ENCODE assay signal across 9 mouse cellular contexts in the genomic region with DNA sequence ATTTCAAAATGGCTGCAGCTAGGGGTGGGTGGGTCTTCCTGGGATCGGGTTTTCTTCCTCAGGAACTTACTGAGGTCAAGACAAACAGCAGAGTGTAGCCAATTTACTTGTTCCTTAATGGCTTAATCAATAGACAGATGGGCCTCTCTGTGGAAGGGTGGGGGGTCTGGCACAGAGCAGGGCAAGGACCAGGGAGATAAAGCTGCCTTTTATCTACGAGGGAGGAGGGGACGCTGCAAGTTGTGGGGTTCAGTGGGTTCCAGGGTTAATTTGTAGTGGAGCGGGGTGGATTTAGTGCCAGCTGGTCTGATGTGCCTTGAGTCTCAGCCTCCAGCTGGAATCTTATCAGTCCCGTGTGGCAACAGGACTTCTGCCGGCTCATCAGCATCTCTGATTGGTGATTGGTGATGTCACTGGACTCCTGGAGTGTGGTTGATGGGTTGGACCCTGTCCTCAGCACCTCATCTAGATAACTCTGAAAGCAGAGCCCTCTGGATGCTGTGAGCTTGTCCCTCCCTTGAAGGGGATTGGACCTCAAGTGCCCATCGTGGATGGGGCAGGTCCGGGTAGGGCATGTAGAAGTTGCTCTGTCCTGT.
DNase-seq lines count a peak whose midpoint lies in the region; ATAC-seq lines count a peak whose summit lies in the region.
"Had no signal": no experiment of that assay in that cellular context is flagged by ENCODE, and none has a peak within 500 bp of the region (broad histone marks: within the 10 kb centered on the region; RNA-seq: fewer than 3 reads in every experiment).

No protein-coding gene starts in this region.

- no peaks in the 10 kb centered on the region for H3K9me3 ChIP-seq in hindbrain, embryonic 13.5 days
- no peaks in the 10 kb centered on the region for H3K9me3 ChIP-seq in stomach, embryonic 16.5 days (replicated peaks; ENCODE audit: control insufficient read depth, low read length)
- H3K9me3 ChIP-seq: heart, embryonic 15.5 days had no signal

- no peaks in the 10 kb centered on the region for H3K27me3 ChIP-seq in hindbrain, embryonic 13.5 days
- no peaks in the 10 kb centered on the region for H3K27me3 ChIP-seq in stomach, embryonic 16.5 days (ENCODE audit: control insufficient read depth, insufficient read depth, low read length)
- H3K27me3 ChIP-seq: heart, embryonic 15.5 days had no signal

- H3K36me3 ChIP-seq in hindbrain, embryonic 13.5 days: no peaks in the 10 kb centered on the region; the same call in 1 of the 2 replicates
- H3K36me3 ChIP-seq in stomach, embryonic 16.5 days (ENCODE audit: control insufficient read depth, insufficient read depth, low read length): no peaks in the 10 kb centered on the region
- H3K36me3 ChIP-seq: heart, embryonic 15.5 days had no signal

- no peak overlapping the region for H3K4me3 ChIP-seq in hindbrain, embryonic 13.5 days
- H3K4me3 ChIP-seq in stomach, embryonic 16.5 days (replicated peaks; ENCODE audit: low read length): no peak overlapping the region
- H3K4me3 ChIP-seq: heart, embryonic 15.5 days had no signal

- 43% methylated on average over 8 of the region's 8 CpGs for WGBS in hindbrain, embryonic 13.5 days
- WGBS in stomach, embryonic 16.5 days: 43% methylated on average over 8 of the region's 8 CpGs

- 0 out of 2 replicates have a peak overlapping the region, but pooled peaks have one; percentile 1 for H3K9ac ChIP-seq in hindbrain, embryonic 13.5 days
- no peak overlapping the region for H3K9ac ChIP-seq in stomach, embryonic 16.5 days (ENCODE audit: low read length)
- H3K9ac ChIP-seq: heart, embryonic 15.5 days had no signal

- peak overlapping the region; percentile 93 for H3K27ac ChIP-seq in hindbrain, embryonic 13.5 days
- H3K27ac ChIP-seq in stomach, embryonic 16.5 days (ENCODE audit: low read length): peak overlapping the region; percentile 11; the same call in 1 of the 2 replicates
- H3K27ac ChIP-seq: heart, embryonic 15.5 days had no signal

- intact Hi-C loops in heart, postnatal 36 days (cut with DNase I): no loop called here

- DNase-seq in lung, postnatal 10 days: peak; percentile 57
- no peak for DNase-seq in lung, postnatal 14 days
- no peak for DNase-seq in right cerebral cortex, postnatal 36 days (ENCODE audit: low spot score in 2 of 2)
- DNase-seq in heart, postnatal 36 days: no peak
- DNase-seq: adrenal gland, postnatal 14 days had no signal

- ATAC-seq in hindbrain, embryonic 13.5 days (ENCODE audit: low FRiP score): peak; percentile 59
- peak; percentile 47 for ATAC-seq in megakaryocyte progenitor cell, adult 5-6 weeks (replicated peaks; ENCODE audit: poor library complexity)
- ATAC-seq in stomach, embryonic 16.5 days (ENCODE audit: insufficient read depth, low FRiP score): peak; percentile 15; the same call in 1 of the 2 replicates

- H3K4me1 ChIP-seq in hindbrain, embryonic 13.5 days (replicated peaks): peaks cover 83% of the 10 kb centered on the region
- peaks cover 31% of the 10 kb centered on the region for H3K4me1 ChIP-seq in stomach, embryonic 16.5 days (ENCODE audit: control insufficient read depth, insufficient read depth, low read length)

- H3K4me2 ChIP-seq in hindbrain, embryonic 13.5 days: peak overlapping the region; percentile 44
- no peak overlapping the region for H3K4me2 ChIP-seq in stomach, embryonic 16.5 days (ENCODE audit: low read depth, low read length)
- H3K4me2 ChIP-seq: heart, embryonic 15.5 days had no signal
